Mouse (Mus musculus) limb, embryonic 10.5 days (tissue): ENCODE data around the gene Gm19410. TPM values are rescaled to one million over a fixed set of nuclear protein-coding genes. Genes with fewer than 3 reads are reported as not detected.

ENCODE experiments used
- DNase-seq: peaks from one replicate; pipeline ENCODE4 v3.0.0-alpha.2; 2017; ENCODE audit warnings: low spot score
- H3K27ac ChIP-seq: fragments of 300-500 bp; sonication (generic); 2 replicates; pipeline ENCODE4 v1.5.1; 2016; ENCODE audit warnings: mild to moderate bottlenecking
- H3K27me3 ChIP-seq: fragments of 300-500 bp; sonication (generic); 2 replicates; pipeline ENCODE4 v1.6.1; 2016; ENCODE audit warnings: low read depth, mild to moderate bottlenecking; ENCODE audit not compliant: poor library complexity, severe bottlenecking
- H3K36me3 ChIP-seq: fragments of 300-500 bp; sonication (generic); 2 replicates; pipeline ENCODE4 v1.6.1; 2016; ENCODE audit warnings: mild to moderate bottlenecking, moderate library complexity
- H3K4me1 ChIP-seq: fragments of 300-500 bp; sonication (generic); 2 replicates; pipeline ENCODE4 v1.6.1; 2016
- H3K4me3 ChIP-seq: fragments of 300-500 bp; sonication (generic); 2 replicates; pipeline ENCODE4 v1.5.1; 2016; ENCODE audit warnings: mild to moderate bottlenecking, moderate library complexity
- H3K9me3 ChIP-seq: fragments of 300-500 bp; sonication (generic); replicated peaks from 2 replicates; pipeline ENCODE4 v1.6.1; 2016; ENCODE audit warnings: mild to moderate bottlenecking
- WGBS: fragments of 180-500 bp; shearing (Covaris S2); methylation state at CpG from one replicate; pipeline ENCODE4 v1.1.7; 2016; 5-methylcytosine and 5-hydroxymethylcytosine counted together
- microRNA-seq: library from miRNA; unstranded; fragments of <30 nt; microRNA quantifications from one replicate; pipeline ENCODE4, GENCODE M21; 2017
- polyA plus RNA-seq: library from polyadenylated mRNA; unstranded; fragments of >200 nt; fragmentation: Nextera tagmentation; extraction: Ambion mirVana; gene quantifications from 2 replicates; pipeline ENCODE4 v1.2.1, GENCODE M21; 2016

Gene Gm19410
- not detected in 2 replicates for polyA plus RNA-seq

GRCm38 (mm10) chr8:35765499-35766193, at the start of gene Gm19410:
TSS of gene Gm19410 (plus strand) at chr8:35765790.
- Histone ChIP-seq H3K27ac (peak within 1 kb of the TSS; percentile 14; the same call in 1 of the 2 replicates), H3K4me3 (peak within 1 kb of the TSS; percentile 55), H3K4me1 (peaks cover 11% of the 10 kb centered on the region), H3K27me3 (peaks cover 51% of the 10 kb centered on the region), H3K36me3 (no peaks in the 10 kb centered on the region), H3K9me3 (no peaks in the 10 kb centered on the region)
- WGBS, result under 1% methylated on average over 35 of the region's 35 CpGs
- DNase-seq, result peak; percentile 57

- Histone ChIP-seq H3K4me3 (no peak overlapping the region), H3K27me3 (no peaks in the 10 kb centered on the region), H3K36me3 (no peaks in the 10 kb centered on the region), H3K27ac (no peak overlapping the region), H3K4me1 (no peaks in the 10 kb centered on the region), H3K9me3 (no peaks in the 10 kb centered on the region)
- 77% methylated on average over 3 of the region's 3 CpGs for WGBS
- no peak for DNase-seq
Observed at GRCm38 (mm10) chr8:35730776-35731175, 34.8 kb upstream of the Gm19410 start.

- Histone ChIP-seq H3K4me3 (no peak overlapping the region), H3K27ac (no peak overlapping the region), H3K4me1 (no peaks in the 10 kb centered on the region), H3K36me3 (no peaks in the 10 kb centered on the region), H3K9me3 (no peaks in the 10 kb centered on the region), H3K27me3 (no peaks in the 10 kb centered on the region)
- WGBS, result 78% methylated on average over 3 of the region's 3 CpGs
- no peak for DNase-seq
Observed at GRCm38 (mm10) chr8:35735438-35735837, 30.2 kb upstream of the Gm19410 start.

- DNase-seq, result no peak
- Histone ChIP-seq H3K9me3 (no peaks in the 10 kb centered on the region), H3K27me3 (no peaks in the 10 kb centered on the region), H3K27ac (no peak overlapping the region), H3K36me3 (no peaks in the 10 kb centered on the region), H3K4me1 (no peaks in the 10 kb centered on the region), H3K4me3 (no peak overlapping the region)
- 90% methylated on average over 5 of the region's 5 CpGs for WGBS
Observed at GRCm38 (mm10) chr8:35756202-35756601, 9.4 kb upstream of the Gm19410 start.

- peaks cover 11% of the 10 kb centered on the region for H3K4me1 ChIP-seq
- WGBS, result 3% methylated on average over 9 of the region's 9 CpGs
- no peak for DNase-seq
- H3K27ac ChIP-seq, result no peak overlapping the region
- peaks cover 51% of the 10 kb centered on the region for H3K27me3 ChIP-seq
- H3K9me3 ChIP-seq, result no peaks in the 10 kb centered on the region
- H3K4me3 ChIP-seq, result peak overlapping the region; percentile 55
- H3K36me3 ChIP-seq, result no peaks in the 10 kb centered on the region
Observed at GRCm38 (mm10) chr8:35765020-35765419, 570 bp upstream of the Gm19410 start.

- Histone ChIP-seq H3K4me3 (no peak overlapping the region), H3K27ac (no peak overlapping the region), H3K9me3 (no peaks in the 10 kb centered on the region), H3K4me1 (peaks cover 5% of the 10 kb centered on the region; the same call in 1 of the 2 replicates), H3K27me3 (no peaks in the 10 kb centered on the region), H3K36me3 (no peaks in the 10 kb centered on the region)
- DNase-seq, result no peak
- WGBS, result 38% methylated on average over 7 of the region's 7 CpGs
Observed at GRCm38 (mm10) chr8:35773508-35773907, 7.9 kb downstream of the Gm19410 start.

Small RNAs within 50 kb of the gene (microRNA-seq; reads per million reads assigned to microRNA genes)
- gene Gm44474, result not detected
